Mouse (Mus musculus) kidney, adult 2 months (tissue): ENCODE results near the gene Morc3.

Experiments used
- CTCF ChIP-seq: fragments of 200-500 bp; conservative IDR thresholded peaks from 2 replicates; pipeline ENCODE4 v1.5.1; 2011; ENCODE audit warnings: low read depth, mild to moderate bottlenecking, control low read depth, low read length, moderate library complexity, mixed read lengths; ENCODE audit not compliant: insufficient read depth, insufficient read length
- POLR2A ChIP-seq: fragments of 200-500 bp; IDR thresholded peaks from one replicate; pipeline ENCODE4 v1.6.1; 2011; ENCODE audit warnings: low read depth, low read length, control low read depth

DNA sequence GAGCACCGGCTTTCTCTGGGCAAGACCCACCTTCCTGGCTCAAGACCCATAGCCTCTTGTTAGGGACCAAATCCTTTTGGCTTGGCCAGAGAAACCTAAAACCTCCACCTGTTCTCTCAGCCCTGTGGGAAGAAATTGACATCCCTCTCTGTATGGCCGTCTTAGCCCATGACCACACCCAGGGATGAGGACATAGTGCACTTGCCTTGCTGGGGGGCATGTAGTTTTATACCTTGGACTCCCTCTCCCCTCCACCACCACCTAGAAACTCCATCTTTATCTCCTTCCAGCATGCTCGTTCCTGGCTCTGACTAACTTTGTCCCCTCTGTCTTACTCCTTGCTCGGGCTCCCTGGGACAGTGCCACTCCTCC is 12.6 kb upstream of the Morc3 start:
- TF ChIP-seq CTCF (no peak), POLR2A (no peak)
